Mouse (Mus musculus) midbrain, postnatal 0 days (tissue): ENCODE results near the gene Apol9b. TPM values are rescaled to one million over a fixed set of nuclear protein-coding genes. Genes with fewer than 3 reads are reported as not detected.

Experiments
- ATAC-seq: fragments of 200-750 bp; cut with Nextera tagmentation; 2 replicates; pipeline ENCODE4 v1.8.0; 2017; ENCODE audit warnings: moderate number of reproducible peaks, mild to moderate bottlenecking, moderate TSS enrichment, moderate library complexity; ENCODE audit not compliant: low FRiP score
- DNase-seq: peaks from one replicate; pipeline ENCODE4 v3.0.0-alpha.2; 2015; ENCODE audit warnings: low spot score
- H3K27ac ChIP-seq: fragments of 300-500 bp; sonication (generic); 2 replicates; pipeline ENCODE4 v1.5.1; 2014; ENCODE audit warnings: low read depth, mild to moderate bottlenecking, low read length, mixed read lengths
- H3K27me3 ChIP-seq: fragments of 300-500 bp; sonication (generic); 2 replicates; pipeline ENCODE4 v1.6.1; 2014; ENCODE audit warnings: low read length, control low read depth, mixed read lengths; ENCODE audit not compliant: insufficient read depth
- H3K36me3 ChIP-seq: fragments of 300-500 bp; sonication (generic); 2 replicates; pipeline ENCODE4 v1.6.1; 2014; ENCODE audit warnings: low read length, control low read depth, mixed read lengths; ENCODE audit not compliant: insufficient read depth
- H3K4me1 ChIP-seq: fragments of 300-500 bp; sonication (generic); 2 replicates; pipeline ENCODE4 v1.6.1; 2014; ENCODE audit warnings: mild to moderate bottlenecking, control low read depth, antibody characterized with exemption, low read length, mixed read lengths; ENCODE audit not compliant: insufficient read depth
- H3K4me2 ChIP-seq: fragments of 300-500 bp; sonication (generic); 2 replicates; pipeline ENCODE4 v1.6.1; 2014; ENCODE audit warnings: low read depth, mild to moderate bottlenecking, low read length, mixed read lengths; ENCODE audit not compliant: poor library complexity, severe bottlenecking
- H3K4me3 ChIP-seq: fragments of 300-500 bp; sonication (generic); 2 replicates; pipeline ENCODE4 v1.5.1; 2014; ENCODE audit warnings: low read depth, mild to moderate bottlenecking, low read length, moderate library complexity
- H3K9ac ChIP-seq: fragments of 300-500 bp; sonication (generic); replicated peaks from 2 replicates; pipeline ENCODE4 v1.6.1; 2014; ENCODE audit warnings: mild to moderate bottlenecking, low read length, moderate library complexity, mixed read lengths; ENCODE audit not compliant: poor library complexity, severe bottlenecking
- H3K9me3 ChIP-seq: fragments of 300-500 bp; sonication (generic); 2 replicates; pipeline ENCODE4 v1.6.1; 2016; ENCODE audit warnings: low read length, control low read depth
- CTCF ChIP-seq: IDR thresholded peaks from 2 replicates; pipeline ENCODE4 v1.5.1; 2016; ENCODE audit warnings: antibody characterized with exemption, mild to moderate bottlenecking
- WGBS: fragments of 180-500 bp; shearing (Covaris S2); extraction: QIAGEN DNeasy Blood & Tissue Kit; methylation state at CpG from one replicate; pipeline ENCODE4 v1.1.7; 2014; 5-methylcytosine and 5-hydroxymethylcytosine counted together
- polyA plus RNA-seq: library from polyadenylated mRNA; unstranded; fragments of >200 nt; fragmentation: Nextera tagmentation; extraction: Ambion mirVana; gene quantifications from 2 replicates; pipeline ENCODE4 v1.2.1, GENCODE M21; 2015
- total RNA-seq: library from RNA; depleted of rRNA; stranded (reverse); fragments of >200 nt; gene quantifications from 2 replicates; pipeline ENCODE4 v1.2.3, GENCODE M21; 2014; rRNA removed

Gene Apol9b
- total and polyA plus RNA-seq, 2 experiments from 2014 or later = 0.33 TPM; not detected in 1

GRCm38 (mm10) chr15:77774303-77774702 is 45.5 kb downstream of the Apol9b start:
- H3K4me1 ChIP-seq = no peaks in the 10 kb centered on the region
- no peak for TF ChIP-seq CTCF
- DNase-seq (no peak), ATAC-seq (no peak)
- no peak overlapping the region for H3K9ac ChIP-seq
- 98% methylated on average over 10 of the region's 10 CpGs for WGBS
- H3K27ac ChIP-seq = no peak overlapping the region
- H3K27me3 ChIP-seq = no peaks in the 10 kb centered on the region
- H3K4me2 ChIP-seq = no peak overlapping the region
- H3K9me3 ChIP-seq = no peaks in the 10 kb centered on the region
- peaks cover 65% of the 10 kb centered on the region for H3K36me3 ChIP-seq
- H3K4me3 ChIP-seq = no peak overlapping the region

DNA sequence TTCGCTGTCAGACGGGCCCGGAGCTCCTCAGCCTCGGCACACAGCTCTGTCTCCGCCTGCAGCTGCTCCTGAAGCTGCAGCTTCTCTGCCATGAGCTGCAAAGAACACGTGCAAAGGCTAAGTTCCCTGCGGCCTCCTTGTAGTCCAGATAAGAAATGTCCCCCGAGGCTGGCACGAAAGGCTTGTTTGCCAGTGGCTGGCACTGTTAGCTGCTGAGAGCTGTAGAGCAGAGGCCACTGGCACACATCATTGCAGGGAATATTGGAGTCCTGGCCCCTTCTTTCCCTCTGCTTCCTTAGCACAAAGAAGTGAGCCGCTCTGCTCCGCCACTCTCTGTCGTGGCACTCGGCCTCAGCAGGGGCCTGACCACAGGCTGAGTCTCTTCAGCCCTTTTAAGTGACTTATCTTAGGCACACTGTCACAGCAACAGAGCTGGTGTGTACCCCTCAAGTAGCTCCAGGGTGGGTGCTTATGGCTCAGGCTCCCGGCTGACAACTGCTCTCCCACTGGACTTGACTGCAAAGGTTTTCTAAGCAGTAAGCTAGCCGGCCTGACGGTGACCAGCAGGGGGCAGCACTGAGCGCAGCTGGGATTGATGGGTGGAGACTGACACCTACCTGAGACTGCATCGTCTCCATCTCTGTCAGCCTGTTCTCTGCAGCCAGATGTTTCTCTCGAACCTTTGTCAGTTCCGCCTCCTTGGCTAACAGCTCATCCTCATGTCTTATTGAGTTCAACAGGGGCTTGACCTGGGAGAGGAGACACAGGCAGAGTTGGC is 46.5 kb downstream of the Apol9b start:
- peak; percentile 98 for TF ChIP-seq CTCF
- Histone ChIP-seq H3K36me3 (peaks cover 64% of the 10 kb centered on the region), H3K27me3 (no peaks in the 10 kb centered on the region), H3K4me3 (no peak overlapping the region), H3K27ac (no peak overlapping the region), H3K9me3 (no peaks in the 10 kb centered on the region), H3K9ac (no peak overlapping the region), H3K4me2 (no peak overlapping the region), H3K4me1 (no peaks in the 10 kb centered on the region)
- WGBS = 69% methylated on average over 20 of the region's 20 CpGs
- DNase-seq (peak; percentile 70), ATAC-seq (no peak; the same call in 1 of the 2 replicates)

DNA sequence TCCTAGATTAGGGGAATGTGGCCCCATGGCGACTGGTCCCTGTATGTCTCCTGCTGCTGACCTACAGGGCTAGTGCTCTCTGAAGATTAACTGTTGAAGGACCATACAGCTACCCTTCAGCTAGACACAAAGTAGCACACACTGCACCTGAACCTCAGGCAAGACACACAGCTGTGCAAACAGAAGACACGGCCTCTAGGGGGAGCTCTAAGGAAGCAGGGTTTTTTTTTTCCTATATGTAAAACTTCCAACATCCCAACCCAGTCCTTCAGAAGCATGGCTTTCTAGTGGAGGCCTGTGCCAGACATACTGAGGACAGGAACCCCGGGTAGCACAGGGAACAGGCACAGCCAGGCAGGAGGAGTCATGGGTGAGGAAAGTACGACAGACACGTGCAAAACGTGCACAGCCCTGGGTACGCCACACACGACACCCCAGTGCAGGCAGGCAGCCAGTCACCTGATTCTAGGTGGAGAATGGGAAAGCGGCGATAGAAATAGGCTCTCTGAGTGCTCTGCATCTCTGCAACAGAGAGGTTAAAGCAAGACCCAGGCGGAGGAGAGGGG is 53.7 kb downstream of the Apol9b start:
- Histone ChIP-seq H3K4me2 (no peak overlapping the region), H3K27me3 (no peaks in the 10 kb centered on the region), H3K4me1 (no peaks in the 10 kb centered on the region), H3K9ac (no peak overlapping the region), H3K9me3 (no peaks in the 10 kb centered on the region), H3K27ac (no peak overlapping the region), H3K4me3 (no peak overlapping the region), H3K36me3 (peaks cover 77% of the 10 kb centered on the region)
- ATAC-seq = no peak
- TF ChIP-seq CTCF = peak; percentile 58
- no peak for DNase-seq
- 88% methylated on average over 11 of the region's 11 CpGs for WGBS

- TF ChIP-seq CTCF = no peak
- Histone ChIP-seq H3K9ac (no peak overlapping the region), H3K36me3 (peaks cover 84% of the 10 kb centered on the region), H3K27me3 (no peaks in the 10 kb centered on the region), H3K27ac (no peak overlapping the region), H3K4me3 (no peak overlapping the region), H3K4me1 (no peaks in the 10 kb centered on the region), H3K4me2 (no peak overlapping the region), H3K9me3 (no peaks in the 10 kb centered on the region)
- ATAC-seq = no peak
- no peak for DNase-seq
- 85% methylated on average over 22 of the region's 22 CpGs for WGBS
Measured at GRCm38 (mm10) chr15:77784039-77784824, 55.4 kb downstream of the Apol9b start.

DNA sequence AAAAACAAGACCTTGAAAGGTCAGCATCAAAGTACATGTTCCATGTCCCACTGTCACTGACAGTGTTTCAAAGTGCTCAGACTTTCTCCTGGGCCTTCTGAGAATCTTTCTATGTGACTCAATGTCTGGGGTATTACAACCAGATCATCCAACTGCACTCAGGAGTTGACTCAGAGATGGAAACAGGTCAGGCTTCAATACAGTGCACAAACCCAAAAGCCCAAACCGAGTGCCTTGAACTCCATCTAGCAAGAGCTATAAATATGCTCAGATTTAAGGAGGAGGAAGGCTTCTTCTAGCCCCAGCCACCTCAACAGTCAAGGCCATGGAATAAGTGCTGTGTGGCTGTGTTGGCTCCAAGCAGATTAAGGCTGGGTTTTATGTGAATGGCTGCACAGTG is 57.0 kb downstream of the Apol9b start:
- ATAC-seq (no peak), DNase-seq (no peak)
- 88% methylated on average over 1 of the region's 1 CpGs for WGBS
- peaks cover 83% of the 10 kb centered on the region for H3K36me3 ChIP-seq
- no peaks in the 10 kb centered on the region for H3K27me3 ChIP-seq
- no peak overlapping the region for H3K27ac ChIP-seq
- H3K9ac ChIP-seq = no peak overlapping the region
- no peak overlapping the region for H3K4me2 ChIP-seq
- TF ChIP-seq CTCF = no peak
- no peaks in the 10 kb centered on the region for H3K9me3 ChIP-seq
- H3K4me3 ChIP-seq = no peak overlapping the region
- no peaks in the 10 kb centered on the region for H3K4me1 ChIP-seq

Other genes starting within 250 kb of the Apol9b start
- not detected in 2 replicates for gene Apol11a, start 220.8 kb upstream of the Apol9b start, total RNA-seq
- gene Apol11a, start 220.8 kb upstream of the Apol9b start, polyA plus RNA-seq = not detected in 2 replicates
- gene Apol7c, start 195.7 kb upstream of the Apol9b start, total RNA-seq = not detected in 2 replicates
- not detected in 2 replicates for gene Apol7c, start 195.7 kb upstream of the Apol9b start, polyA plus RNA-seq
- gene 1700025B11Rik, start 167.1 kb upstream of the Apol9b start, total RNA-seq = not detected in 2 replicates
- 0.51 TPM in 1 of 2 replicates, not detected in the other for gene 1700025B11Rik, start 167.1 kb upstream of the Apol9b start, polyA plus RNA-seq
- gene Apol10b, start 132.9 kb upstream of the Apol9b start, total RNA-seq = not detected in 2 replicates
- not detected in 2 replicates for gene Apol10b, start 132.9 kb upstream of the Apol9b start, polyA plus RNA-seq
- not detected in 2 replicates for gene Gm36245, start 129.8 kb upstream of the Apol9b start, total RNA-seq
- gene Gm36245, start 129.8 kb upstream of the Apol9b start, polyA plus RNA-seq = not detected in 2 replicates
- gene Apol11b, start 85.8 kb upstream of the Apol9b start, total RNA-seq = not detected in 2 replicates
- gene Apol11b, start 85.8 kb upstream of the Apol9b start, polyA plus RNA-seq = not detected in 2 replicates
- not detected in 2 replicates for gene Apol7e, start 30.2 kb upstream of the Apol9b start, total RNA-seq
- gene Apol7e, start 30.2 kb upstream of the Apol9b start, polyA plus RNA-seq = not detected in 2 replicates
- gene Apol8, start 28.0 kb downstream of the Apol9b start, total RNA-seq = 0.19 TPM in 1 of 2 replicates, not detected in the other
- 0.36 and 0.55 TPM in 2 replicates for gene Apol8, start 28.0 kb downstream of the Apol9b start, polyA plus RNA-seq
- 26.9 and 30.8 TPM in 2 replicates for gene Myh9, start 113.1 kb downstream of the Apol9b start, total RNA-seq
- gene Myh9, start 113.1 kb downstream of the Apol9b start, polyA plus RNA-seq = 6.4 and 8.2 TPM in 2 replicates
- 39.6 and 39.9 TPM in 2 replicates for gene Txn2, start 200.0 kb downstream of the Apol9b start, total RNA-seq
- 182 and 194 TPM in 2 replicates for gene Txn2, start 200.0 kb downstream of the Apol9b start, polyA plus RNA-seq
- 23.9 and 31.0 TPM in 2 replicates for gene Foxred2, start 227.7 kb downstream of the Apol9b start, total RNA-seq
- gene Foxred2, start 227.7 kb downstream of the Apol9b start, polyA plus RNA-seq = 10.3 and 11.2 TPM in 2 replicates
- gene Eif3d, start 241.8 kb downstream of the Apol9b start, total RNA-seq = 133 and 142 TPM in 2 replicates
- gene Eif3d, start 241.8 kb downstream of the Apol9b start, polyA plus RNA-seq = 154 and 160 TPM in 2 replicates